Mouse (Mus musculus) megakaryocyte, embryonic 14.5 days (primary cell): Measurements from ENCODE around the gene Arhgap44. TPM values are rescaled to one million over a fixed set of nuclear protein-coding genes. Genes with fewer than 3 reads are reported as not detected.
A peak's percentile ranks its signal among the peaks of the same experiment; 100 is the strongest.

Source experiments
- H3K27me3 ChIP-seq: replicated peaks from 2 replicates; pipeline ENCODE3; 2012; ENCODE audit warnings: inconsistent platforms
- H3K36me3 ChIP-seq: replicated peaks from 2 replicates; pipeline ENCODE3; 2012; ENCODE audit warnings: low read length, inconsistent platforms, mixed read lengths
- H3K4me1 ChIP-seq: 2 replicates; pipeline ENCODE4 v1.6.1; 2012; ENCODE audit warnings: inconsistent platforms
- H3K4me3 ChIP-seq: replicated peaks from 2 replicates; pipeline ENCODE3; 2012; ENCODE audit warnings: moderate library complexity, mild to moderate bottlenecking, inconsistent platforms
- H3K9me3 ChIP-seq: 2 replicates; pipeline ENCODE4 v1.6.1; 2012; ENCODE audit warnings: inconsistent platforms
- FLI1 ChIP-seq: IDR thresholded peaks from 2 replicates; pipeline ENCODE4 v1.6.1; 2012; ENCODE audit warnings: low read length, inconsistent platforms, mixed read lengths
- GATA1 ChIP-seq: IDR thresholded peaks from 3 replicates; pipeline ENCODE4 v1.6.1; 2012; ENCODE audit warnings: mixed read lengths, low read length, inconsistent platforms, borderline replicate concordance
- polyA plus RNA-seq: library from polyadenylated mRNA; stranded (reverse); fragments of >175 nt; gene quantifications from 2 replicates; pipeline ENCODE4 v1.2.3, GENCODE M21; 2012; ENCODE audit warnings: low replicate concordance; ENCODE audit not compliant: insufficient read depth

The Arhgap44 gene
- polyA plus RNA-seq, 1 experiment: 0.03 TPM

DNA sequence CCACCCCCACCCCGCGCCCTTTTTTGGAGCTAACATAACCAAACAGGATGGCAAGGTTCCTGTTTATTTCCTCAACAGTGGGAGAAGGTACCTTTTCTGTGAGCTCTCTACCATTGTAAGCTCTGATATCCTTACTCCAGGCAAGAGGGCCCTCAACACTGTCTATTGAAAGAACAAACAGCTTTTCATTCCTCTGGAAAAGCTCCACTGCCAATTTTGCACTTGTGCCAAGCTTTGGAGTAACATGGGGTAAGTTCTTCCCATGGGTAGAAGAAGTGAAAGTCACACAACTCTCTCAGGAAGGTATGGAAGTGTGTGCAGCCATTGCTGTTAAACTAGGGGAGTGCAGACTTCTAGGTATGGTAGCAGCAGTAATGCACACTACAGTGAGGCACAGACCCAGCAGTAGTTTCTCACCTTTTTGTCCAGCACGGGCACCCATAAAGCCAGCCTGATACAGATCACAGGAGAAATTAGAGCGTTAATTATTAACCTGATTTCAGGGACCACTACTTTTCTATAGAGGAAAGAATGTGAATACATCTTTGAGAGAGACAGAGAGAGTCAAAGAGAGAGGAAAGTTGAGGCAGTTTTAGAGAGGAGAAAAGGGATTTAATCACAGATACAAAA, 7.5 kb upstream of the Arhgap44 start:
- no peaks in the 10 kb centered on the region for H3K4me1 ChIP-seq
- no peak overlapping the region for H3K4me3 ChIP-seq
- H3K27me3 ChIP-seq: no peaks in the 10 kb centered on the region
- TF ChIP-seq FLI1: no peak
- TF ChIP-seq GATA1: no peak
- no peaks in the 10 kb centered on the region for H3K36me3 ChIP-seq
- H3K9me3 ChIP-seq: no peaks in the 10 kb centered on the region

- Histone ChIP-seq H3K4me3 (peak overlapping the region; percentile 89), H3K27me3 (peaks cover 26% of the 10 kb centered on the region), H3K9me3 (peaks cover 21% of the 10 kb centered on the region), H3K36me3 (no peaks in the 10 kb centered on the region), H3K4me1 (peaks cover 11% of the 10 kb centered on the region)
- TF ChIP-seq GATA1 (no peak), FLI1 (no peak)
These were observed 637 bp downstream of the Arhgap44 start for GRCm38 (mm10) chr11:65161881-65162766.

DNA sequence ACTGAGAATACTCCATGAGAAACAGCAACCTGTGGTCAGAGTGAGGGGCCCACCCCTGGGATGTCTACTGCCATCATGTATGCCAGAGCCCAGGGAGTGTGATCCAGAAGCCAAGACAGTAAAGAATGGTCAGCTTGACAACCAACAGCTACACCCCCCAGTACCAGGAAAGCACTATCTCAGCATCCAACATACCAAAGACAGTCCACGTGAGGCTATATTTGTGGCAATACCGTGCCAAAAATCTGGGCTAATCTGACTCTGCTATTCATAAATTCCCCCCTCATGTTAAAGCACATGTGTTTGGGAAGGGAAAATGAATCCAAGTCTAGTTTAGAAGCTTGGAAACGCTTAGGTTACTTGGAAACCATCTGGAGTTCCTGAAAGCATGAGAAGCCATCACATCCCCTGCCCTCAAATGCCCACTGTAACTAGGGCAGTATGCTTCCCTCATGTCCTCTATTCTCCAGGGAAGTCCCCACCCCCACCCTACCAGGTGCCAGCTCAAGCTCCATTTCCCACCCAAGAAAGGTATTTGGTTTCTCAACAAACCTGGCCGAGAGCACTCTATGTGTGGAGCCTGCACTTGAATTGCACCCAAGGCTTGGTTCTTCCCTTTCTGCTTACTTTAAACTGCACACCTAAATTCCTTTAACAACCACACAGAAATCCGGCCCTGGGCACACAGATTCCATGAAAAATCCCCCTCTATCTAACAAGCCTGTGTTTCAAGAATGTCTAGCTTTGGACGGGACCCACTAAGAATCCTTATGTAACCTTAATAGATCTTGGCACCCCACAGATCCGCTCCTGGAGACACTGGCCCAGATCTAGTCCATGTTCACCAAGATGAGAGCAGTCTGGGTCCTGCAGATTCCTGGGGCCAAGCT, 1.5 kb downstream of the Arhgap44 start:
- H3K36me3 ChIP-seq: no peaks in the 10 kb centered on the region
- H3K4me1 ChIP-seq: peaks cover 11% of the 10 kb centered on the region
- H3K4me3 ChIP-seq: no peak overlapping the region
- H3K27me3 ChIP-seq: peaks cover 26% of the 10 kb centered on the region
- H3K9me3 ChIP-seq: peaks cover 21% of the 10 kb centered on the region
- TF ChIP-seq FLI1: no peak
- no peak for TF ChIP-seq GATA1

DNA sequence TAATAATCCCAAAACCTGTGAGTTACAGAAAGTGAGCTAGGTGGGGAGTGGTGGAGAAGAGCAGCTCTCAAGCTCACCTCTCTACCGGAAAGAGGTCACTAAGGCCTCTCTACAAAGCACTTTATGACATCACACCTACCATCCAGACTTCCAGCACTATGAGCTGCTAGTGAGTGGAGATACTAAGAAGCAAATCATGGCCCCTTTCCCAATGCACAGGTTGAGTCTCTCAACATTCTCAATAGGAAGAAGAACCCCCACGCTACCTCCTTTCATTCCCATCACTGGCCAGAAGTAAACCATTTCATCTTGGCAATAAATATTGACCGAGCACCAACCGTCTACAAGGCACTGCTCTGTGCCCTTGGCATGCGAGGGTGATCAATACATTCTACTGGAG, 3.0 kb downstream of the Arhgap44 start, which contains the start of gene 1700086D15Rik:
1700086D15Rik (minus strand) TSS at position 101 of the 400 bp plus-strand sequence.
- no peak for TF ChIP-seq GATA1
- TF ChIP-seq FLI1: no peak
- H3K36me3 ChIP-seq: no peaks in the 10 kb centered on the region
- peaks cover 26% of the 10 kb centered on the region for H3K27me3 ChIP-seq
- no peak within 1 kb of the TSS for H3K4me3 ChIP-seq
- H3K9me3 ChIP-seq: peaks cover 21% of the 10 kb centered on the region
- H3K4me1 ChIP-seq: peaks cover 11% of the 10 kb centered on the region

DNA sequence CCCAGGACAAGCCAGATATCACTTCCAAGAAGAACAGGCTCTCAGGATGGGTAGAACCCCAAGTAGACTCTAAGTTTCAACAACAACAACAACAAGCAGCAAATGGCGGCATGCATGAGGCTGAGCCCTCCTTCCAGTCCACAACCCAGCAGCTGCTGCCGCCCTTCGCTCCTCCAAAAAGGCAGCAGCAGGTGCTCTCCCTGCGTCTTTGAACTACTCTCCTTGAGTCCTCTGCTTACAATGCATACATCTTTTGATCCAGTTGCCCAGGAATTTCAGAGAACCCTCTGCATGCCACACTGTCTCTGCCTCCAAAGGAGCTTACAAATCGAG, 4.1 kb downstream of the Arhgap44 start:
- Histone ChIP-seq H3K9me3 (peaks cover 21% of the 10 kb centered on the region), H3K36me3 (no peaks in the 10 kb centered on the region), H3K4me3 (no peak overlapping the region), H3K4me1 (peaks cover 11% of the 10 kb centered on the region), H3K27me3 (peaks cover 26% of the 10 kb centered on the region)
- TF ChIP-seq GATA1 (no peak), FLI1 (no peak)

- Histone ChIP-seq H3K4me1 (peaks cover 11% of the 10 kb centered on the region), H3K4me3 (no peak overlapping the region), H3K36me3 (no peaks in the 10 kb centered on the region), H3K27me3 (peaks cover 23% of the 10 kb centered on the region), H3K9me3 (peaks cover 21% of the 10 kb centered on the region)
- no peak for TF ChIP-seq FLI1
- no peak for TF ChIP-seq GATA1
These were observed 4.6 kb downstream of the Arhgap44 start for GRCm38 (mm10) chr11:65157966-65158657.

DNA sequence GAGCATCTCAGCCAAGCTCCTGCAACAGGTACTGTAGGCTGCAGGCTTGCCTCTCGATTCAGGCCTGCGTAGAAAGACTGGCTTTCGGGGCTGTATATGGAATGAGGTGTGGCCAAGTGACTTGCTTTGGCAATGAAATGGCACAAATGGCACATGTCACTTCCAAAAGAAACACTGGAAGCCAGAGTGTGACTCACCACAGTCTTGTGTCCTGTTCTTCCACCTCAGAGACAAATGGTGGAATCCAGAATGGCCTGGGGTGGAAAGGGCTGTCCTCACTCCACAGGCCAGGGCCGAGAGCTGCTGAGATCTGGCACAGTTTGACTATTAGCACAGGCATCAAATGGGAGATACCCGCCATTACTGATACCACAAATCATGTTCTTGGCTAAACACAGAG, 9.8 kb downstream of the Arhgap44 start:
- no peaks in the 10 kb centered on the region for H3K4me1 ChIP-seq
- peaks cover 7% of the 10 kb centered on the region for H3K9me3 ChIP-seq
- no peaks in the 10 kb centered on the region for H3K27me3 ChIP-seq
- H3K4me3 ChIP-seq: no peak overlapping the region
- TF ChIP-seq GATA1 (no peak), FLI1 (no peak)
- no peaks in the 10 kb centered on the region for H3K36me3 ChIP-seq

GRCm38 (mm10) chr11:65148441-65148840, 14.3 kb downstream of the Arhgap44 start:
- Histone ChIP-seq H3K27me3 (no peaks in the 10 kb centered on the region), H3K4me1 (no peaks in the 10 kb centered on the region), H3K36me3 (no peaks in the 10 kb centered on the region), H3K4me3 (no peak overlapping the region), H3K9me3 (peaks cover 18% of the 10 kb centered on the region)
- TF ChIP-seq FLI1 (no peak), GATA1 (no peak)

GRCm38 (mm10) chr11:65142838-65143417, 19.8 kb downstream of the Arhgap44 start:
- Histone ChIP-seq H3K9me3 (peaks cover 13% of the 10 kb centered on the region), H3K4me1 (peaks cover 3% of the 10 kb centered on the region; the same call in 1 of the 2 replicates), H3K36me3 (no peaks in the 10 kb centered on the region), H3K4me3 (no peak overlapping the region), H3K27me3 (no peaks in the 10 kb centered on the region)
- TF ChIP-seq FLI1: no peak
- TF ChIP-seq GATA1: no peak
